Mouse (Mus musculus) bone marrow macrophage, adult 2 months (primary cell): ENCODE data around the gene Muc4.

Experiments used
- CTCF ChIP-seq: IDR thresholded peaks from 2 replicates; pipeline ENCODE4 v1.5.1; 2012; ENCODE audit warnings: low read depth, mild to moderate bottlenecking, low read length, moderate library complexity
- POLR2A ChIP-seq: IDR thresholded peaks from 2 replicates; pipeline ENCODE4 v1.6.1; 2012; ENCODE audit warnings: mild to moderate bottlenecking, low read depth, low read length, borderline replicate concordance

- no peak for TF ChIP-seq CTCF
- no peak for TF ChIP-seq POLR2A
Observed at GRCm38 (mm10) chr16:32814539-32814938, 78.9 kb downstream of the Muc4 start.
